Mouse (Mus musculus) lung, postnatal 36 days (tissue): ENCODE measurements at regions not wholly inside any gene's neighbourhood (a gene's known extent, or its start where the extent isn't known, plus 50 kb on each side); places are given as distances from the start of the nearest gene placed in this dataset.

Source experiments
- DNase-seq: peaks from one replicate; pipeline ENCODE4 v3.0.0; 2022; ENCODE audit warnings: mixed read lengths

- DNase-seq: no peak
Observed at GRCm38 (mm10) chr2:166227496-166227895, 72.0 kb upstream of the Sulf2 start.

DNA sequence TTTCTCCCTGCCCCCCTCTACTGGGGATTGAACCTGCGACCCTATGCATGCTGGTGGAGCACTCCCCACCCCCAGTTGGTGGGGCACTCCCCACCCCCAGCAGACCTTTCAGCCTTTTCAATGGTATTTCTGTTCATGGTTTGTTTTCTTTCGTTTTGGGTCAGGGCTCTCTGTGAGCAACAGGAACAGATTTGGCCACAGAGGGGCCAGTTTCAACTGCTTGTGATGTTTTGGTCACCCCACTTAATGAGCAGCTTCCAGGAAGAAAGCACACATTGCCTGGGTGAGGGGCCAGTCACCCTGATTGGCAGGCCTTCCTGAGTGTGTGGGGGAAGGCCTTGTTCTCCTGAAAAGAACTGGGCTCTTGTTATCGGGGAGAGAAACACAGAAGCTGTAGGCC lies 71.5 kb upstream of the Sulf2 start:
- DNase-seq: no peak

- no peak for DNase-seq
Observed at GRCm38 (mm10) chr2:166226331-166226730, 70.9 kb upstream of the Sulf2 start.

DNA sequence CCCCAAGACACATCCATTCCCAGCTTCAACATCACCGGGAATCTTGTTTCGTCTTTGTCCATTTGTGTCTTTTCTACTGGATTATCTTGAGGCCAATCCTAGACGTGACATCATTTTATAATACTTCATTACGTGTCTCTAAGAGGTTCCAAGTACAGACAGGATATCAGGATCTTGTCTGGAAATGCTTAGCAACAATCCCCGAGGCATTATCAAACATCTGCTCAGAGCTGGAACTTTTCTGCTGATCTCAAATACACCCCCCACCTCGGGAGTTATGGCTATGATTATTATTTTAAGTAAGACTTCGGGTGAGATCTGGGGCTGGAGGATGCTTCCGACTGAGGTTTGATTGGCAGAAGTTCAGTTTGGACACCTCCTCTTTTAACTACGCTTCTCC lies 69.9 kb upstream of the Sulf2 start:
- DNase-seq: no peak

- no peak for DNase-seq
Observed at GRCm38 (mm10) chr2:166218783-166219182, 63.3 kb upstream of the Sulf2 start.

DNA sequence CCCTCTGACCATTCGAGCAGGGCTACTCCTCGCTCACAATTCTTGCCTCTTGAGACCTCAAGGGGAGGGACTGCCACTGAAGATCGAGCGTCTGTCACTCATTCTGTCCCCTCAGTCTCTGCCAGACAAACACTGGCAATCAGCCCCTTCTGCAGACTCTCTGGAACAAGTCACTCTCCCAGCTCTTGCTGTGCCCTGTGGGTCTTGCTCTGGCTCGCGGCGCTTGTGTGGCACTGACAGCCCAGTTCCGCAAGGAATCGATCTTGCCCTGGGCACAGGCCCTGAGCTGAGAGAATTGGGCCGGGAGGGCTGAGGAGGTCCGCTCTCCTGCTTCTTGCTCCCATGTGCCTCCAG lies 61.0 kb upstream of the Sulf2 start:
- DNase-seq: no peak

DNA sequence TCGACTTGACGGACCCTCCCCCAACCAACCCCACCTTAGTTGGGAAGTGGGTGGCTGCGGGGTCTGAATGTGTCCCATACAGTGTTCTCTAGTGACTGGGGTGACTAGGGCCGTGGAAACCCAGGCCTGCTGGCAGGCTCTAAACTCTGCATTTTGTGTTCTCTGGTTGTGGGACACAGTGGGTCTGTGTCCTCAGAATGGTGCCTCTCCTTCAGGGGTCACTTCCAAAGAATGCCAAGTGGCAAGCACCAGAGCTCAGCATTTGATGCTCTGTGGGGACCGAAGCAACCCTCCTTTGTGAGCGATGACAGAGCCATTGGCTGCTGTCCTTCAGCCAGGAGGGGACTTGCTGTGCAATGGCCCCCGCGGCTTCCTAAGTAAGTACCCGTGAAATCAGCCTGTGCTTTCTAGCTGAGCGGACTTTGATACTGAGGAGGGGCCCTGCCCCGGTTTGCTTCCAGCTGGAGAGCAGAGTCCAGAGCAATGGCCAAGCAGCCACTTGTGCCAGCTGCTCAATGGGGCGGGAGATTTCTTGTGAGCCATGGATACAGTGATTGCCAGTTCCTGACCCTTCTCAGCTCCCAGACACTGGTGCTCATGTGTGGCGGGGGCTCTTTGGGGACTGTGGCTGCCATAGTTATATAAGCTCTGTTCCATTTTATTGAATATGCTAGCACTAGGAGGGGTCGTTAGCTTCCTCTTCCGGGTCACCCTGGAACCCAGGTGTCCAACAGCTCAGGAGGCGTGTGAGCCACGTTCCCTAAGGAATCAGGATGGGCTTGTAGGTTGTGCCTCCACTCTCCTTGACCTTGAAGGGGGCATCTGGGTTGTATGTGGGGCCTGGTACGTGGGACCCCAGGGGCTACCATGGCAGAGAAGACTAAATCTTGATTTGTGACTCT lies 60.4 kb upstream of the Sulf2 start:
- no peak for DNase-seq

DNA sequence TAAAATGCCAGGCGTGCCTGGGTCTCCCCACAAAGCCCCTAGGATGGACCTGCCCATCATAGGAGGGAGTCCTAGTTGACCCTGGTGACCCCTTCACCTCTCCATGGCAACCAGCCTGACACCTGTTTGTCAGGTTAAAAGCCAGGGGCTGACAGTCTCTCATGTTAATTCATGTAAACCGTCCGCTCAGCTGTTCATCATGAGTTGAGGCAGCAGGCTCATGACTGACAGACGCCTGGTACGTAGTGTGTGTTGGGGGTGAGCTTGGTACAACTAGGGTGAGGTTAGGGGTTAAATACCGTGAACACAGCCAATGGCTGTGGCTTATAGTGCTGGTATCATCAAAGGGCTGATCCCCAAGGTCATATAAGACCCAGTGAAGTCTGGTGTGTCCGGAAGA lies 59.7 kb upstream of the Sulf2 start:
- DNase-seq: no peak

- no peak for DNase-seq
Observed at GRCm38 (mm10) chr2:166207145-166207508, 51.7 kb upstream of the Sulf2 start.

GRCm38 (mm10) chr2:166206396-166207144 lies 51.1 kb upstream of the Sulf2 start:
- DNase-seq: no peak
